Mouse (Mus musculus): Measurements from ENCODE around the gene Usp44. TPM values are rescaled to one million over a fixed set of nuclear protein-coding genes. Genes with fewer than 3 reads are reported as not detected.

The Usp44 gene
- total RNA-seq, 2 experiments from 2014 or later: not detected

DNA sequence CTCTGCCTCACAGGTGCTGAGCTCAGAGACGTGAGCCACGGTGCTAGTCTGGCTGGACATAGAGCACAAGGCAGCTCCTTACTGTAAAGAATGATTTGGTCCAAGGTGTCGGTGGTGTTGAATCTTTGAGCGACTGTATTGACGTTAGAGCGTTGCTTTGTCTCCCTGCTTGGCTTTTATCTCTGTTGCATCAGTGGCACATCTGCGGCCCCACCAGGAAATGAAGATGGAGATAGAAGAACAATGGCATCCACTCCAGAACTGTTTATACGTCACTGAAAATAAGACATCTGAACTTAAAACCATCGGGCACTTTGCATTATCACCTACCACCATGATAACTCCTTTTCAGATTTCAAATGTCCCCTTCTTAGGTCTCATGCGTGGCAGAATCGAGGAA is 68.6 kb downstream of the Usp44 start:
- no peak for DNase-seq (ENCODE audit: low spot score in 2 of 2)
- intact Hi-C loops (cut with DNase I): no loop called here

DNA sequence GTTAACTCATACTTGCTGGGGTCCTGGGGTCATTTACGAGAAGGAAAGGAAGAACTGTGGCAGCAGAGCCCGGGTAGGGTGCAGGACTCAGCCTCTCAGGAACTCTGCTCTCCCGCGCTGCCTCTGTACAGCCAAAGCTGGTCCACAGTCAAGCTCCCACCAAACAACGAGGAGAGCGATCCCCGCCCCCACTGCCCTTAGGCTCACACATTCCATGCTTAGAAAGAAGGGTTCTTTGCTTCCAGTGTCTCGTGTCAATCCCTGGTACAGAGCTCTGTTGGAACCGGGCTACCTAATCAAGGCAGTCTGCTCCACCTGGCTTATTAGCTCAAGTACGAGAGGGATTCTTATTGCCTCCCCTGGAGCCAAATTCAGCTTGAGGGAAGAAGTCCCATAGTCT is 76.0 kb downstream of the Usp44 start:
- intact Hi-C loops (cut with DNase I): no loop called here
- DNase-seq (ENCODE audit: low spot score in 2 of 2): no peak

Other genes starting within 250 kb of the Usp44 start
- gene Snrpf, start 241.8 kb upstream of the Usp44 start, total RNA-seq (2021): 10 to 100 TPM; 12.2 to 13.5 TPM
- 1 to 10 TPM; 9.0 to 9.9 TPM for gene Ntn4, start 190.9 kb upstream of the Usp44 start, total RNA-seq (2021)
- gene Metap2, start 65.5 kb downstream of the Usp44 start, total RNA-seq (2021): 100 to 1,000 TPM; 112 to 125 TPM
- gene Vezt, start 204.3 kb downstream of the Usp44 start, total RNA-seq (2021): 10 to 100 TPM; 74.9 to 82.3 TPM
- 10 to 100 TPM in 1 of 2 experiments, 1 to 10 TPM in 1; 8.8 to 10.6 TPM for gene Fgd6, start 204.4 kb downstream of the Usp44 start, total RNA-seq (2021)